Mouse (Mus musculus): Measurements from ENCODE around the gene Cdh26. TPM values are rescaled to one million over a fixed set of nuclear protein-coding genes. Genes with fewer than 3 reads are reported as not detected.

Cdh26 gene
- total and polyA plus RNA-seq, 3 experiments, result not detected

- Histone ChIP-seq H3K9me3 (replicated peaks; ENCODE audit: insufficient read depth, low read length) (no peaks in the 10 kb centered on the region), H3K36me3 (ENCODE audit: control insufficient read depth in 1 of 2, insufficient read depth in 2 of 2, low read length in 2 of 2) (no peaks in the 10 kb centered on the region), H3K27ac (ENCODE audit: control insufficient read depth, low read depth, low read length) (no peak overlapping the region), H3K9ac (ENCODE audit: control insufficient read depth, low read depth, low read length, poor library complexity, severe bottlenecking) (no peak overlapping the region), H3K4me3 (ENCODE audit: control insufficient read depth in 1 of 2, insufficient read depth in 1 of 2, low read depth in 2 of 2, low read length in 2 of 2) (no peak overlapping the region), H3K27me3 (ENCODE audit: control insufficient read depth in 1 of 2, insufficient read depth in 2 of 2, low read length in 2 of 2) (no peaks in the 10 kb centered on the region), H3K79me2 (ENCODE audit: control insufficient read depth, insufficient read depth, low read length, poor library complexity) (no peaks in the 10 kb centered on the region), H3K4me1 (ENCODE audit: control insufficient read depth in 1 of 2, insufficient read depth in 2 of 2, low read length in 2 of 2) (no peaks in the 10 kb centered on the region)
- TF ChIP-seq TCF12 (IDR thresholded peaks at IDR 0.05; ENCODE audit: low read depth, low read length) (no peak), USF1 (IDR thresholded peaks at IDR 0.05; ENCODE audit: low read depth, low read length) (no peak), POLR2A (IDR thresholded peaks at IDR 0.05; ENCODE audit: control insufficient read depth in 1 of 2, insufficient read depth in 1 of 2, low read depth in 1 of 2, low read length in 2 of 2, poor library complexity in 1 of 2) (no peak), SIN3A (IDR thresholded peaks at IDR 0.05; ENCODE audit: low read length) (no peak), POLR2AphosphoS5 (IDR thresholded peaks at IDR 0.05; ENCODE audit: borderline replicate concordance, low read depth, low read length) (no peak), ELF1 (IDR thresholded peaks at IDR 0.05; ENCODE audit: low read depth, low read length) (no peak), CTCF (IDR thresholded peaks at IDR 0.05 in 2 of 3, conservative IDR thresholded peaks at IDR 0.05 in 1 of 3; ENCODE audit: control insufficient read depth in 1 of 3, insufficient read depth in 1 of 3, low read depth in 2 of 3, low read length in 3 of 3, poor library complexity in 1 of 3, severe bottlenecking in 1 of 3) (no peak), NELFE (IDR thresholded peaks at IDR 0.05; ENCODE audit: low read depth, low read length) (no peak), ZNF384 (IDR thresholded peaks at IDR 0.05; ENCODE audit: low read depth, low read length) (no peak), ZC3H11A (IDR thresholded peaks at IDR 0.05; ENCODE audit: low read depth, low read length) (no peak), TBP (IDR thresholded peaks at IDR 0.05; ENCODE audit: low read depth, low read length) (no peak), MAX (IDR thresholded peaks at IDR 0.05; ENCODE audit: low read length) (no peak), MYC (IDR thresholded peaks at IDR 0.05; ENCODE audit: low read depth, low read length) (no peak), BHLHE40 (IDR thresholded peaks at IDR 0.05; ENCODE audit: borderline replicate concordance, low read depth, low read length) (no peak), RAD21 (IDR thresholded peaks at IDR 0.05; ENCODE audit: low read depth, low read length) (no peak), POLR2AphosphoS2 (IDR thresholded peaks at IDR 0.05; ENCODE audit: low read length) (no peak), E2F4 (IDR thresholded peaks at IDR 0.05; ENCODE audit: borderline replicate concordance, low read depth, low read length) (no peak), MXI1 (IDR thresholded peaks at IDR 0.05; ENCODE audit: low read depth, low read length) (no peak), CHD2 (IDR thresholded peaks at IDR 0.05; ENCODE audit: low read length) (no peak), TAL1 (IDR thresholded peaks at IDR 0.05; ENCODE audit: low read length) (no peak)
- DNase-seq (ENCODE audit: low read depth, low spot score), result no peak
Observed at GRCm38 (mm10) chr2:178520216-178520615, 89.9 kb downstream of the Cdh26 start.

- Histone ChIP-seq H3K4me1 (ENCODE audit: control insufficient read depth in 1 of 2, insufficient read depth in 2 of 2, low read length in 2 of 2) (no peaks in the 10 kb centered on the region), H3K27me3 (ENCODE audit: control insufficient read depth in 1 of 2, insufficient read depth in 2 of 2, low read length in 2 of 2) (no peaks in the 10 kb centered on the region), H3K27ac (ENCODE audit: control insufficient read depth, low read depth, low read length) (no peak overlapping the region), H3K4me3 (ENCODE audit: control insufficient read depth in 1 of 2, insufficient read depth in 1 of 2, low read depth in 2 of 2, low read length in 2 of 2) (no peak overlapping the region), H3K79me2 (ENCODE audit: control insufficient read depth, insufficient read depth, low read length, poor library complexity) (no peaks in the 10 kb centered on the region), H3K36me3 (ENCODE audit: control insufficient read depth in 1 of 2, insufficient read depth in 2 of 2, low read length in 2 of 2) (no peaks in the 10 kb centered on the region), H3K9me3 (replicated peaks; ENCODE audit: insufficient read depth, low read length) (no peaks in the 10 kb centered on the region), H3K9ac (ENCODE audit: control insufficient read depth, low read depth, low read length, poor library complexity, severe bottlenecking) (no peak overlapping the region)
- TF ChIP-seq MEF2A (IDR thresholded peaks at IDR 0.05; ENCODE audit: extremely low read depth, insufficient replicate concordance, low read depth, low read length, poor library complexity, severe bottlenecking), result no peak
- TF ChIP-seq KAT2A (conservative IDR thresholded peaks at IDR 0.05; ENCODE audit: low read depth, low read length), result no peak
- TF ChIP-seq CTCF (IDR thresholded peaks at IDR 0.05 in 2 of 3, conservative IDR thresholded peaks at IDR 0.05 in 1 of 3; ENCODE audit: control insufficient read depth in 1 of 3, insufficient read depth in 1 of 3, low read depth in 2 of 3, low read length in 3 of 3, poor library complexity in 1 of 3, severe bottlenecking in 1 of 3), result no peak
- no peak for TF ChIP-seq MYC (IDR thresholded peaks at IDR 0.05; ENCODE audit: low read depth, low read length)
- TF ChIP-seq CHD2 (IDR thresholded peaks at IDR 0.05; ENCODE audit: low read length), result no peak
- no peak for TF ChIP-seq TCF12 (IDR thresholded peaks at IDR 0.05; ENCODE audit: low read depth, low read length)
- TF ChIP-seq ELF1 (IDR thresholded peaks at IDR 0.05; ENCODE audit: low read depth, low read length), result no peak
- TF ChIP-seq NRF1 (IDR thresholded peaks at IDR 0.05; ENCODE audit: insufficient read depth, low read depth, low read length, poor library complexity, severe bottlenecking), result no peak
- TF ChIP-seq BHLHE40 (IDR thresholded peaks at IDR 0.05; ENCODE audit: borderline replicate concordance, low read depth, low read length), result no peak
- no peak for TF ChIP-seq POLR2A (IDR thresholded peaks at IDR 0.05; ENCODE audit: control insufficient read depth in 1 of 2, insufficient read depth in 1 of 2, low read depth in 1 of 2, low read length in 2 of 2, poor library complexity in 1 of 2)
- no peak for TF ChIP-seq JUND (IDR thresholded peaks at IDR 0.05; ENCODE audit: low read depth, low read length)
- TF ChIP-seq GABPA (IDR thresholded peaks at IDR 0.05; ENCODE audit: low read depth, low read length), result no peak
- TF ChIP-seq GATA1 (IDR thresholded peaks at IDR 0.05; ENCODE audit: low read depth, low read length), result no peak
- no peak for TF ChIP-seq USF1 (IDR thresholded peaks at IDR 0.05; ENCODE audit: low read depth, low read length)
- DNase-seq (ENCODE audit: low read depth, low spot score), result no peak
Observed at GRCm38 (mm10) chr2:178522331-178522730, 92.0 kb downstream of the Cdh26 start.

Data from MEL (cell line).